Mouse (Mus musculus): Measurements from ENCODE around the gene Dynll1. TPM values are rescaled to one million over a fixed set of nuclear protein-coding genes. Genes with fewer than 3 reads are reported as not detected.

Gene Dynll1
- polyA plus RNA-seq, 1 experiment from 2014 or later: 1,538 TPM

GRCm38 (mm10) chr5:115333626-115334025 lies 32.8 kb upstream of the Dynll1 start:
- 92% methylated on average over 3 of the region's 3 CpGs for WGBS
- DNase-seq (ENCODE audit: low spot score) (no peak), ATAC-seq (ENCODE audit: low FRiP score) (no peak)
- no peak overlapping the region for H3K27ac ChIP-seq (ENCODE audit: low read depth, low read length)
- H3K36me3 ChIP-seq (ENCODE audit: control insufficient read depth, insufficient read depth, low read length): peaks cover 14% of the 10 kb centered on the region; the same call in 1 of the 2 replicates
- no peak overlapping the region for H3K9ac ChIP-seq (ENCODE audit: low read depth, low read length)
- H3K27me3 ChIP-seq (ENCODE audit: control insufficient read depth, insufficient read depth, low read length): no peaks in the 10 kb centered on the region
- 0 out of 2 replicates have a peak, but pooled peaks cover 4% of the 10 kb centered on the region for H3K4me1 ChIP-seq (replicated peaks; ENCODE audit: control insufficient read depth, insufficient read depth, low read length)
- no peaks in the 10 kb centered on the region for H3K9me3 ChIP-seq (ENCODE audit: control insufficient read depth, low read length)
- no peak overlapping the region for H3K4me2 ChIP-seq (replicated peaks; ENCODE audit: low read depth, low read length)
- H3K4me3 ChIP-seq (ENCODE audit: low read depth, low read length): no peak overlapping the region

- 0 out of 2 replicates have a peak, but pooled peaks cover 6% of the 10 kb centered on the region for H3K4me1 ChIP-seq (replicated peaks; ENCODE audit: control insufficient read depth, insufficient read depth, low read length)
- no peak overlapping the region for H3K9ac ChIP-seq (ENCODE audit: low read depth, low read length)
- 92% methylated on average over 9 of the region's 9 CpGs for WGBS
- DNase-seq (ENCODE audit: low spot score): no peak
- H3K4me2 ChIP-seq (replicated peaks; ENCODE audit: low read depth, low read length): no peak overlapping the region; the same call in 1 of the 2 replicates
- H3K9me3 ChIP-seq (ENCODE audit: control insufficient read depth, low read length): no peaks in the 10 kb centered on the region
- no peak overlapping the region for H3K27ac ChIP-seq (ENCODE audit: low read depth, low read length)
- H3K4me3 ChIP-seq (ENCODE audit: low read depth, low read length): no peak overlapping the region; the same call in 1 of the 2 replicates
- peaks cover 14% of the 10 kb centered on the region; the same call in 1 of the 2 replicates for H3K36me3 ChIP-seq (ENCODE audit: control insufficient read depth, insufficient read depth, low read length)
- ATAC-seq (ENCODE audit: low FRiP score): no peak
- H3K27me3 ChIP-seq (ENCODE audit: control insufficient read depth, insufficient read depth, low read length): no peaks in the 10 kb centered on the region
Observed at GRCm38 (mm10) chr5:115330955-115331354, 30.2 kb upstream of the Dynll1 start.

GRCm38 (mm10) chr5:115327610-115328548 lies 27.1 kb upstream of the Dynll1 start:
- Histone ChIP-seq H3K4me2 (replicated peaks; ENCODE audit: low read depth, low read length) (peak overlapping the region; percentile 62), H3K27me3 (ENCODE audit: control insufficient read depth, insufficient read depth, low read length) (no peaks in the 10 kb centered on the region), H3K9me3 (ENCODE audit: control insufficient read depth, low read length) (no peaks in the 10 kb centered on the region), H3K9ac (ENCODE audit: low read depth, low read length) (peak overlapping the region; percentile 94), H3K36me3 (ENCODE audit: control insufficient read depth, insufficient read depth, low read length) (no peaks in the 10 kb centered on the region), H3K4me1 (replicated peaks; ENCODE audit: control insufficient read depth, insufficient read depth, low read length) (0 out of 2 replicates have a peak, but pooled peaks cover 6% of the 10 kb centered on the region), H3K27ac (ENCODE audit: low read depth, low read length) (peak overlapping the region; percentile 87), H3K4me3 (ENCODE audit: low read depth, low read length) (peak overlapping the region; percentile 86)
- WGBS: 1% methylated on average over 46 of the region's 55 CpGs
- peak; percentile 36; the same call in 1 of the 2 replicates for ATAC-seq (ENCODE audit: low FRiP score)
- DNase-seq (ENCODE audit: low spot score): peak; percentile 50

- under 1% methylated on average over 63 of the region's 97 CpGs for WGBS
- peak; percentile 92 for ATAC-seq (ENCODE audit: low FRiP score)
- H3K36me3 ChIP-seq (ENCODE audit: control insufficient read depth, insufficient read depth, low read length): no peaks in the 10 kb centered on the region
Observed at GRCm38 (mm10) chr5:115326875-115327609, 26.2 kb upstream of the Dynll1 start, which contains the start of gene Srsf9. Gene Srsf9 (plus strand): TSS chr5:115327177.

GRCm38 (mm10) chr5:115326256-115326831 lies 25.5 kb upstream of the Dynll1 start:
- H3K27me3 ChIP-seq (ENCODE audit: control insufficient read depth, insufficient read depth, low read length): no peaks in the 10 kb centered on the region
- no peaks in the 10 kb centered on the region for H3K9me3 ChIP-seq (ENCODE audit: control insufficient read depth, low read length)
- 31% methylated on average over 11 of the region's 11 CpGs for WGBS

More at GRCm38 (mm10) chr5:115326875-115327609, 26.2 kb upstream of the Dynll1 start, which contains the start of gene Srsf9:
- Histone ChIP-seq H3K27ac (ENCODE audit: low read depth, low read length) (peak within 1 kb of the TSS; percentile 87), H3K9me3 (ENCODE audit: control insufficient read depth, low read length) (no peaks in the 10 kb centered on the region), H3K4me1 (replicated peaks; ENCODE audit: control insufficient read depth, insufficient read depth, low read length) (0 out of 2 replicates have a peak, but pooled peaks cover 6% of the 10 kb centered on the region), H3K4me2 (replicated peaks; ENCODE audit: low read depth, low read length) (peak within 1 kb of the TSS; percentile 62), H3K27me3 (ENCODE audit: control insufficient read depth, insufficient read depth, low read length) (no peaks in the 10 kb centered on the region), H3K4me3 (ENCODE audit: low read depth, low read length) (peak within 1 kb of the TSS; percentile 86), H3K9ac (ENCODE audit: low read depth, low read length) (peak within 1 kb of the TSS; percentile 94)
- peak; percentile 97 for DNase-seq (ENCODE audit: low spot score)

GRCm38 (mm10) chr5:115319004-115319940 lies 18.5 kb upstream of the Dynll1 start:
- DNase-seq (ENCODE audit: low spot score) (peak; percentile 72), ATAC-seq (ENCODE audit: low FRiP score) (peak; percentile 54; the same call in 1 of the 2 replicates)
- under 1% methylated on average over 22 of the region's 22 CpGs for WGBS

More at GRCm38 (mm10) chr5:115326256-115326831, 25.5 kb upstream of the Dynll1 start:
- peak overlapping the region; percentile 62 for H3K4me2 ChIP-seq (replicated peaks; ENCODE audit: low read depth, low read length)
- H3K27ac ChIP-seq (ENCODE audit: low read depth, low read length): peak overlapping the region; percentile 87
- no peaks in the 10 kb centered on the region for H3K36me3 ChIP-seq (ENCODE audit: control insufficient read depth, insufficient read depth, low read length)
- H3K9ac ChIP-seq (ENCODE audit: low read depth, low read length): peak overlapping the region; percentile 94
- DNase-seq (ENCODE audit: low spot score) (no peak), ATAC-seq (ENCODE audit: low FRiP score) (peak; percentile 68; the same call in 1 of the 2 replicates)
- H3K4me3 ChIP-seq (ENCODE audit: low read depth, low read length): peak overlapping the region; percentile 86
- 0 out of 2 replicates have a peak, but pooled peaks cover 6% of the 10 kb centered on the region for H3K4me1 ChIP-seq (replicated peaks; ENCODE audit: control insufficient read depth, insufficient read depth, low read length)

GRCm38 (mm10) chr5:115317645-115318328 lies 17.0 kb upstream of the Dynll1 start:
- Histone ChIP-seq H3K27me3 (ENCODE audit: control insufficient read depth, insufficient read depth, low read length) (no peaks in the 10 kb centered on the region), H3K36me3 (ENCODE audit: control insufficient read depth, insufficient read depth, low read length) (no peaks in the 10 kb centered on the region), H3K9me3 (ENCODE audit: control insufficient read depth, low read length) (no peaks in the 10 kb centered on the region), H3K4me2 (replicated peaks; ENCODE audit: low read depth, low read length) (0 out of 2 replicates have a peak overlapping the region, but pooled peaks have one; percentile 6), H3K9ac (ENCODE audit: low read depth, low read length) (peak overlapping the region; percentile 55; the same call in 1 of the 2 replicates), H3K27ac (ENCODE audit: low read depth, low read length) (peak overlapping the region; percentile 88), H3K4me1 (replicated peaks; ENCODE audit: control insufficient read depth, insufficient read depth, low read length) (peaks cover 9% of the 10 kb centered on the region; the same call in 1 of the 2 replicates), H3K4me3 (ENCODE audit: low read depth, low read length) (no peak overlapping the region)
- ATAC-seq (ENCODE audit: low FRiP score): peak; percentile 71; the same call in 1 of the 2 replicates
- WGBS: 4% methylated on average over 10 of the region's 10 CpGs
- DNase-seq (ENCODE audit: low spot score): peak; percentile 61

More at GRCm38 (mm10) chr5:115319004-115319940, 18.5 kb upstream of the Dynll1 start:
- H3K9me3 ChIP-seq (ENCODE audit: control insufficient read depth, low read length): no peaks in the 10 kb centered on the region
- H3K4me3 ChIP-seq (ENCODE audit: low read depth, low read length): peak overlapping the region; percentile 19; the same call in 1 of the 2 replicates
- H3K9ac ChIP-seq (ENCODE audit: low read depth, low read length): 0 out of 2 replicates have a peak overlapping the region, but pooled peaks have one; percentile 50
- H3K27ac ChIP-seq (ENCODE audit: low read depth, low read length): peak overlapping the region; percentile 45; the same call in 1 of the 2 replicates
- no peaks in the 10 kb centered on the region for H3K36me3 ChIP-seq (ENCODE audit: control insufficient read depth, insufficient read depth, low read length)
- no peaks in the 10 kb centered on the region for H3K27me3 ChIP-seq (ENCODE audit: control insufficient read depth, insufficient read depth, low read length)
- peak overlapping the region; percentile 61 for H3K4me2 ChIP-seq (replicated peaks; ENCODE audit: low read depth, low read length)
- H3K4me1 ChIP-seq (replicated peaks; ENCODE audit: control insufficient read depth, insufficient read depth, low read length): peaks cover 9% of the 10 kb centered on the region; the same call in 1 of the 2 replicates

Measured in hindbrain, embryonic 11.5 days (tissue).